Mouse (Mus musculus): ENCODE measurements at regions not wholly inside any gene's neighbourhood (a gene's known extent, or its start where the extent isn't known, plus 50 kb on each side); places are given as distances from the start of the nearest gene placed in this dataset.

DNA sequence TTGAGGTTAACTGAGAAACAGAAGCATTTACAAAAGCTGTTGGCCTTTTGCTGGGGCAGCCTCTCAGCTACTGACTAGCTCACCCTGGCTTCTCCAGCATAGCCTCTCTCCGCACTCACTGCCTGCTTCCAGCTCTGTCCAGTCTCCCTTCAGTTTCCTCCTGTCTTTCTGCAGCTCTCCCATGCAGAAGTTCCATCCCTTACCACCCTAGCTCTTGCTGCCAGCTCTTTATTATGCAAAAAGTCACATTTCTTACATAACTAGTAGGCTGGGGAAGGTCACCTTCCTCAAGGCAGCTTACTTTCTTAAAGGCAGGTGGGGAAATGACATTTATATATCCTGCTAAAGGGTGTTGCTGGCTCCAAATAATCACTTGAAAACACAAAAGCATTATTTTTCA, 91.1 kb upstream of the Prok2 start:
- no peak for DNase-seq

DNA sequence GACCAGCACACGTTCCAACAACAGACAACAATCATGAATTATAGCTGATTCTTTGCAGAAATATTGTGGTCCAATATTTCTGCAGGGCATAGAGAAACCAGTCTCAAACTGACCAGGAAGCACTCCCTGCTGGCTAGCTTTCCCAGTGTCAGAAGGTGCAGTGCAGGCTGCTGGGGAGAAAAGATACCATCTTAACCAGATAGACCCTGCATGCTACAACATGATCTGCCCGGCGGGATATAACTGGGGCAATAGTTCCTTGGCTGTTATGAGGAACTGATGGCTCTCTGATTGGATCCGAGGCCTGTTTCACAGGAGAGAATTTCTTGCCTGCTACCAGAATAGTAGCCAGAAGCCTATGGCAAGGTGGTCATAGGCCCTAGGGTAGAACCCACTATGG, 86.9 kb upstream of the Prok2 start:
- DNase-seq = no peak

DNA sequence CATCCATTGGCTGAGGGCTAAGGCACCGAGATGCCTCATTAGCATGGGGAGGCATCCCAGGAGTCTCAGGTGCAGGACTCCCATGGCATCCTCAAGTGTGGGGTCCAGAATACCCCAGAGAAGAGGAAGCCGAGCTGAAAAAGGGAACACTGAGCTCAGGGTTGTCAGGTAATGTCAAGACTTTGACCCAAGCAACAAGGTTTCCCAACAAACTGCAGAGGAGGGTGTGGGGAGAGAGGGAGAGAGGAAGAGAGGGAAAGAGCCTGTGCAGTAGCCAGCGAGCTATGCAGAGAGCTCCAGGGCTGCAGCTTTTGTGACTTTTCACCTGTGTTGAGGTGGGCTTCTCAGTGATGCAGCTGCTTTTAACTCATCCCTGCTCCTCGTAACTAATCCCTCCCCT, 85.7 kb upstream of the Prok2 start:
- no peak for DNase-seq

DNA sequence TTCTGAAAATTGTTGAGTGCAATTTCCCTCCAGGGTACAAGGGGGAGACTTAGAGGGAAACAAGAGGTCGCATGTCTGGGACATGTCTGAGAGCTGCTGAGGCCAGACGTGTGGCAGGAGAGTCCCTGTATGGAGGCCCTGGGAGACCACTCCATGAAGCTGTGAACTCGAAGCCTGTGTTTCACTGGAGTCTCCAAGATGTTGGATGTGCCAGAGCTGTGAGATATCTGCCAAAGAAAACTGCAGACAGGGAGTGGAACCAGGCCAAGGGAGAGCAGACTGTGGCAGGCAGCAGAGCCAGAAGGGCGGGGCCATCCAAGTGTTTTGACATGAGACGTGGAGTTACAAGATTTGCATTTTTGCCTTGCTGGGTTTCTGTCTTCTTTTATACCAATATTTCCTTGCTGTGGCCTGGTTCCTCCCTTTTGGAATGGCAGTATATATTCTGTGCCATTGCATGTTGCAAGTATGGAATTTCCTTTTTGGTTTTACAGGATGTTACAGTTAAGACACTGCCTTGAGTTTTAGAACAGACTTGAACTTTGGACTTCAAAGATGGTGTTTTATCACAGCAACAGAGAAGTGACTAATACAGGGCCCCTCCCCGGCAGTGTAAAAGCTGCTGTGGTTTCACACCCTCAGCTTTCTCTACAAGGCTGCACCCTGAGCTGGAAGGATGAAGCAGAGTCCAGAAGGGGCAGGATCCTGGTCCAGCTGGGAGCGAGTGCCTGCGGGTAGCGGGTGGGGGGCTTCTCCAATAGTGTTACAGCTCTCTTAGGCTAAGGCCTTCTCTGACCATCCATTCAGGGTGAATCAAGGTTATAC, 85.0 kb upstream of the Prok2 start:
- peak; percentile 66 for DNase-seq

DNA sequence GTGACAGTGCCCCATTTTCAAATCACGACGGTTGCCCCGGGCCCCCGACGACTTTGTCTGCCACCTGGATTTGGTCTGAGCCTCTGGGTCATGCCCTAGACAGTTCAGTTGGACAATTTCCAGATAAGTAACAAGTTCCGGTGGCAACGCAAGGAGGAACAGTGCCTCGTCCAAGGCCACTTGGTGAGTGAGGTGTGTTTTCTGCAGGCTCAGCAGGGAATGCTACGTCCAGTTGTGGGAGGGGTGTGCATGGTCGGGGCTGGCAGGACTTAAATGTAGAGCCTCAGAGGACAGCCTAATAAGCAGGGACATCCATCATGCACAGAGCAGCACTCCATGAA, 78.7 kb upstream of the Prok2 start:
- no peak for DNase-seq

DNA sequence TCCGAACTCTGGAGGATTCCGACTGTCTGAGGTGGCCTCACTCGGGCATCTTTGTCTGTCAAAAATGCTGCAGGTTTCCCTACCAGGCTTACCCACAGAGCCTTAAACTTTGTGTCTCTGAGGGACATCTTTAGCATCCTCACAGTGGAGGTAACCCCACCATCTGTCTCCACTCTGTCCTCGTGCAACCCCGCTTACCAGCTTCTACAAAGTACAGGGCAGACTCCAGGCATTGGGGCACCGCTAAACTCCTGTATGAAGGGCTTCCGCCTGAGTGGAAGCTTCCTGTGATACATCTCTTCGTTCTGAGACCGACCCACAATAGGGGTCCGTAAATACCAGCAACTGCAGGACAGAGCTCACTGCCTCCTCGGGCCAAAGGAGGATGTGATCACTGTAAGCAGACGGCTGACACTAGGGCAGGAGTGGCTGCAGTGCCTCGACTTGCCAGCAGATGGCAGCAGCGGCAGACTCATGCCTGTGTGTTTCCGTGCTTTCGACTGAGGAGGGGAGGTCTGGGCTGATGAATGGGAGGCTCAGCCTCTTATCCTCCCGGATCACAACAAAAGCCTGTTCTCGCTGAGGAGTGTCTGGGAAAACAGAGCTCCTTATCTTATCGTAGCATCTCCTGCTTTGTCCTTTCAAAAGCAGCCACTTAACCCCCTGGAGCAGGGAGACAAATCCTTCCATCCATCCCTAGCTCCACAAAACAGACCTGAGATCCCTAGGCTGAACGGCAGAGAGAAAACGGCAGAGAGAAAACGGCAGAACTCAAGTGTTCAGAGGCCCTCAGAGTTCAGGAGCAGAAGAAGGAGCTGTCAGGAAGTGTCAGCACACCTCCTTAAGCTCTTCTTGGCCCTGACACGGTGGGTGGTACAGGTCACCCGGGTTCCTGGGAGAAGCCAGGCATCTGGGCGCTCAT, 78.1 kb upstream of the Prok2 start:
- DNase-seq = peak; percentile 91

DNA sequence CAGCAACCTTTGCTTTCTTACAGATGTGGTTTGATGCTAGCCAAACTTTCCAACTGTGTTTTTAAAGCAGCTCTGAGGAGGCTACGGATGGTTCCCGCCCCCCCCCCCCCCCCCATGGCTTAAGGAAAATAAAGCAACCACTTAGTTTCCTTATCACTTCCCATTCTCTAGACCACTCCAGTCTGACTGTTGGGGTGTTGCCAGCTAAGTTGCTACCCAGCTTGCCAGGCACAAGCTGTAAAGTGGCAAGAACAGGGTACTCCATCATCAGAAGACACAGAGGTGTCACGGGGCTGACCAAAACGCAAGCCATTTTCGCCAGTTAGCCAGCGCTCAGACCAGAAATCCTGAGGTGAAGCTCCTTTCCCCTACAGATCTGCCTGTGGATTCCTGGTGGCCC, 74.7 kb upstream of the Prok2 start:
- DNase-seq = no peak

DNA sequence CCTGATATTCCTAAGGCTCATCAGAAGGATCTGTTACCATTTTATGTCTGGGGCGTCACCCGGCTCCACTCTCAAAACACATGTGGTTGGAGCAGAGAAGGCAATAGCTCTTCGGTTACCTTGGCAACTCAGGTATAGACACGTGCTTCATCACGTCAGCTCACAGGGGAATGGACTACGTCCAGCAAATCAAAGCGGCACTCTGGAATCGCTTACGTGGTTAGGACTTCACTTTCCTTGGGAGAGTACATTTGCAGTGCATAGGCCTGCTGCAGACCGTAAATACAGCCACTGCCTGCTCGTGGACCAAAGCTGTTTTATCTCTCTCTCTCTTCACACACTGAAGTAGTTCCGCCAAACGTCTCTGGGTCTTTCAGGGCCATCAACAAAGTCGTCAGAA, 74.1 kb upstream of the Prok2 start:
- DNase-seq = no peak

DNA sequence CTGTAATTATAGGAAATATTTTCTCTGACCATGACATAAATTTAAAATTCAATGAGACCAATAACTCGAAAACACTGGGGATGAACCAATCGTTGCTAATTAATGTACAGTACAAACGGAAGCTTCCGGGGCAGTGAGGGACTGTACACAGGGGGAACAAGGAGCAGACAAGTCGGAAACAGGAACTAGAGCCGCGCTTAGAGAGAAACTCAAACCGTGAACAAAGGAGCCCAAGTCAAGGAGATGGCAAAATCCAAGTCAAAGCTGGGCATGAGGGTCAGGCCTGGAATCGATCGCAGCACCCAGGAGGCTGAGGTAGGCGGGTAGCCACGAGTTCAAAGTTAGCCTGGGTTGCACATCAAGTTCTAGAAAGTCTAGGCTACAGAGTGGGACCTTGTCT, 70.2 kb upstream of the Prok2 start:
- DNase-seq = no peak

DNA sequence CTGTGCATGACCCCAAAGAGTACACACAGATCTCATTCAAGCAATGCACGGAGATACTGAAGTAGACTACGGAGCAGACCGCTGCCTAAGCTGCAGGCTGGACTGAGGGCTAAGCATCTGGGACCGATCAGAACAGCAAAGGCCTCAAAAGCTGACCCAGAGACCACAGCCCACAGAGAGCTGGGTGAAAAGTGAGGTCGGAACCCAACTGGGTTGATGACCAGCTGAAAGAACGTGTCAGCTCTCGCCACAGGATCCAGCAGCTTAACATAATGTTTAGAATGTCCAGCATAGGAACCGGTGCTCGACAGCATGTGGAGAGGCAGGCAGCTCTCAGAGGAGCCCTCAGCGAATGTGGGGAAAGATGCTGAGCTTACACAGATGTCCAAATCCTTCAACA, 67.4 kb upstream of the Prok2 start:
- no peak for DNase-seq

DNA sequence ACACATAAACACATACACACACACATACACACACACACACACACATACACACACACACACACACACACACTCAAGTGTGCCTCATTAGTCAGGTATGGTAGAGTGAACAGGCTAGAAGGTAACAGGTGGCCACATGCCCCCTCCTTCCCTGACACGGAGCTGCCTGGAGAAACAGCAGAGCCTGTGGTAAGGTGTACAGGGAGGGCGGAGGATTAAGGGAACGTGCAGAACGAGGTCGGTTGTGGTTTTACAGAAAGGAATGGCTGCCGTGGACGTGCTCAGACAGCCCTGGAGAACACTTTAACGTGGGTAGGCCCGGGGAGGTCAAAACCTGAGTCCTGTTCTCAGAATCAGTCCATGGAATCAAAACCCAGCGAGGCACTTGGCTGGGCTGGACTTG, 66.2 kb upstream of the Prok2 start:
- no peak for DNase-seq

DNA sequence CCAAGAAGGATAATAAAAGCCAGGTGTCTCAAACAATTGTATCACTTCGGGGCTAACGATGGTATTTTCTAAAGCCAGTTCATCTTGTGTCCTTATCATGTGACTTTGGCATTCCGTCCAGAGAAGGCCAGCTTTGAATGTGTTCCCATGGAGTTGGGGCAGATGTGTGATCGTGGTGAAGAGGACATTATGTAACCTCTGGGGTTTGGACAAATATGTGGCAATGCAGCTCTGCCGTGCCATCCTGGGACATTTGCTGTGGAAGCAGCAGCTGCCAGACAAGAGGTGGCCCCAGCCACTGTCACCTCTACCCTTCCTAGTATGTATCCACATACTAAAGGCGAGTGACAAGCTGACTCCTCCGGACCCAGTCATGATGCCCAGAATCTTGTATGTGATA, 60.8 kb upstream of the Prok2 start:
- no peak for DNase-seq

DNA sequence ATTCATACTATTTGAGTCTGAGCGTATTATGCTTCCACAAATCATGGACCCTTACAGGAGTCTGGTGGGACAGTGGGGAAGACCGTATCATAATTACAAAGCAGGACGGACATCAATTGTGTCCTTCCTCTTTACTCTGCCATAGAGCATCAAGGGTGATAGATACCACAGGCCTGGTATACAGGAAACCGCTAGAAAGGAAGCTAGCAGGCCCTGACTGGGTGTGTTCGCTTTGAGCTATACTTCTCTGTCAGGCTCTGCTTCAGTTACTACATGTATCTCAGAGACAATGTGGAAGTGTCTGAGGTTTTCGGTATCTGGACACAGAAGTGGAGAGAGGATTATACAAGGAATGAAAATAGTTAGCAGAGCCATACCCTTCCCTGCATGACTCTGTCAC, 59.0 kb upstream of the Prok2 start:
- no peak for DNase-seq

DNA sequence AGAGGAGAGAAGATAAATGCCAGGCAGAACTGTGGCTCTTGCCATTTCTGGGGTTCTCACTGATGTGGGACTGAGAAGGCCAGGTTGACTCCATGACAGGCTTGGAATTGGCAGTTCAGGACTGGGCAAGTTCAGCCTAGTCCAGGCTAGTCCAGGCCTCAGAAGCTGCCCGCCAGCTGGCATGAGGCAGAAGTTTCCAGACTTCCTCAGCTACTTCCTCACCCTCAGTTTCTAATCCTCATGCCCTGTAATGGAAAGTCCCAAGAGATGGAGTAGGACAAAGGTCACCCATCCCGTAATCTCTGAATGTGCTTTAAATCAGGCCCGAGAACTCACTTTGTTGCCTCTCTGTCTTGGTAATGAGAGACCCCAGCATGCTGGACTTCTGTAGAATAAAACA, 58.6 kb upstream of the Prok2 start:
- no peak for DNase-seq

DNA sequence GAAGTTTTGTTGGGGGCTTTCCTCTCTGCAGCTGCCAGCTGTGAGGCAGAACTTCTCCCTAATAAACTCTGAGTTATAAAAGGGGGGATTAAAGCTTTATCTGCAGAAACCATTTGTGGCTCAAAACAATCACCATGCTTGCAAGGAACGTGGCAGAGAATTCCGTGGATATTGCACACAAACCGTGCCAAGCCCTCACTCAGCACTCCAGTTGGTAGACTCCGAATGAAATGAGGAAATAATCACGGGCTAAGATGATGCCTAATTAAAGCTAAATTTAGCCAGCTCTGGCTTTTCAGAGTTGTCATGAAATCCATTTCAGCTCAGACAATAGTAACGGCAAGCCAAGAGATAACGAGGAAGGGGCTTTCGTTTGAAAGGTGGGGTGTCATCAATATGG, 58.1 kb upstream of the Prok2 start:
- no peak for DNase-seq

DNA sequence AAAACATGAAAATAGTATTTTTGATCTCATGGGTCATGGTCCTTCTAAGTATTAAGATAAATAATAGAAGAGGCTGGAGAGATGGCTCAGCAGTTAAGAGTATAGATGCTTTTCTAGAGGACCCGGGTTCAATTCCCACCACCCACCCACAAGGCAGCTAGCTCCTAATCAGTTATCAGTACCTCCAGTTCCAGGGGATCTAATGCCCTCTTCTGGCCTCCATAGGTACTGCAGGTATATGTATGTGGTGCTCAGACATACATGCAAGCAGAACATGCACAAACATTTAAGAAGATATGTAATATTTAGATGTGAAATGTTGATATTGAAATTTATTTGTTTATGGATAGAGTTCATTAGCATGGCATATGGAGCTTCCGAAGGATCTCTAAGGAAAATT, 56.8 kb upstream of the Prok2 start:
- DNase-seq = peak; percentile 13

Data from adrenal gland, postnatal 25 days (tissue).